Mouse (Mus musculus) right cerebral cortex, postnatal 14 days (tissue): ENCODE measurements at regions not wholly inside any gene's neighbourhood (a gene's known extent, or its start where the extent isn't known, plus 50 kb on each side); places are given as distances from the start of the nearest gene placed in this dataset.

Source experiments
- DNase-seq: peaks from one replicate; pipeline ENCODE4 v3.0.0; 2022

GRCm38 (mm10) chr16:76438093-76438883 is 64.7 kb upstream of the Nrip1 start:
- DNase-seq, result no peak

- DNase-seq, result no peak
These were observed 62.7 kb upstream of the Nrip1 start for GRCm38 (mm10) chr16:76436290-76436689.

GRCm38 (mm10) chr16:76433076-76433825 is 59.6 kb upstream of the Nrip1 start:
- peak; percentile 46 for DNase-seq

GRCm38 (mm10) chr16:76432304-76432703 is 58.7 kb upstream of the Nrip1 start:
- no peak for DNase-seq

GRCm38 (mm10) chr16:76429156-76429555 is 55.5 kb upstream of the Nrip1 start:
- DNase-seq, result no peak

GRCm38 (mm10) chr16:76423964-76424363 is 50.3 kb upstream of the Nrip1 start:
- DNase-seq, result no peak
